Mouse (Mus musculus) G1E (cell line): ENCODE data around the gene Nicn1. TPM values are rescaled to one million over a fixed set of nuclear protein-coding genes. Genes with fewer than 3 reads are reported as not detected.

ENCODE experiments used
- ATAC-seq: 2 replicates; pipeline ENCODE4 v1.8.0; 2016; ENCODE audit warnings: mild to moderate bottlenecking; ENCODE audit not compliant: insufficient number of reproducible peaks, poor library complexity, low FRiP score, severe bottlenecking; ENCODE audit errors: extremely low read depth
- DNase-seq: peaks from one replicate; pipeline ENCODE4 v3.0.0; 2012; ENCODE audit warnings: low spot score
- H3K27me3 ChIP-seq: 2 replicates; pipeline ENCODE4 v1.6.1; 2012; ENCODE audit warnings: mild to moderate bottlenecking, low read length, inconsistent platforms; ENCODE audit not compliant: insufficient read depth
- H3K36me3 ChIP-seq: replicated peaks from 2 replicates; pipeline ENCODE3; 2012; ENCODE audit warnings: mild to moderate bottlenecking, inconsistent platforms
- H3K4me1 ChIP-seq: 2 replicates; pipeline ENCODE4 v1.6.1; 2012; ENCODE audit warnings: low read depth, low read length, inconsistent platforms, mixed read lengths; ENCODE audit not compliant: insufficient read depth
- H3K4me3 ChIP-seq: 2 replicates; pipeline ENCODE4 v1.5.1; 2012; ENCODE audit warnings: low read depth, mild to moderate bottlenecking, inconsistent platforms, low read length, moderate library complexity, mixed read lengths
- H3K9me3 ChIP-seq: replicated peaks from 2 replicates; pipeline ENCODE4 v1.6.1; 2012; ENCODE audit warnings: inconsistent platforms
- CTCF ChIP-seq: IDR thresholded peaks from 2 replicates; pipeline ENCODE4 v1.5.1; 2012; ENCODE audit warnings: low read depth, low read length, inconsistent platforms, mixed read lengths
- GATA1 ChIP-seq: IDR thresholded peaks from 2 replicates; pipeline ENCODE4 v1.6.1; 2012; ENCODE audit warnings: borderline replicate concordance, low read length, inconsistent platforms, mixed read lengths
- GATA2 ChIP-seq: IDR thresholded peaks from 2 replicates; pipeline ENCODE4 v1.6.1; 2012; ENCODE audit warnings: low read depth, low read length, inconsistent platforms, borderline replicate concordance
- POLR2AphosphoS5 ChIP-seq: IDR thresholded peaks from 2 replicates; pipeline ENCODE4 v1.6.1; 2012; ENCODE audit warnings: low read depth, low read length, inconsistent platforms; ENCODE audit not compliant: insufficient replicate concordance
- TAL1 ChIP-seq: conservative IDR thresholded peaks from 2 replicates; pipeline ENCODE4 v1.6.1; 2012; ENCODE audit warnings: low read depth, low read length, inconsistent platforms, mixed read lengths
- polyA plus RNA-seq: library from polyadenylated mRNA; stranded (reverse); fragments of >175 nt; gene quantifications from 2 replicates; pipeline ENCODE4 v1.2.3, GENCODE M21; 2012
- total RNA-seq, 2 experiments: library from RNA; stranded (forward) in 1 of 2; stranded (reverse) in 1 of 2; fragments of 200-1000 nt in 1 of 2; fragments of >200 nt in 1 of 2; fragmentation: Nextera tagmentation in 1 of 2; gene quantifications; 2 replicates each; pipeline ENCODE4 v1.2.3; 2014 to 2017

Gene Nicn1
- total and polyA plus RNA-seq, 3 experiments: 0.52 to 20.2 (median 5.8) TPM

- TF ChIP-seq TAL1 (no peak), CTCF (no peak), GATA1 (no peak), GATA2 (no peak), POLR2AphosphoS5 (no peak)
- no peak overlapping the region for H3K4me3 ChIP-seq
- H3K36me3 ChIP-seq: peaks cover 16% of the 10 kb centered on the region
- DNase-seq (no peak), ATAC-seq (no peak)
- H3K9me3 ChIP-seq: no peaks in the 10 kb centered on the region
- H3K4me1 ChIP-seq: peaks cover 25% of the 10 kb centered on the region
- H3K27me3 ChIP-seq: no peaks in the 10 kb centered on the region
Observed at GRCm38 (mm10) chr9:108260526-108260925, 29.7 kb upstream of the Nicn1 start.

GRCm38 (mm10) chr9:108261865-108262264 is 28.4 kb upstream of the Nicn1 start:
- ATAC-seq (no peak), DNase-seq (no peak)
- H3K4me1 ChIP-seq: peaks cover 33% of the 10 kb centered on the region
- peaks cover 4% of the 10 kb centered on the region; the same call in 1 of the 2 replicates for H3K27me3 ChIP-seq
- H3K36me3 ChIP-seq: peaks cover 12% of the 10 kb centered on the region
- TF ChIP-seq POLR2AphosphoS5: no peak
- no peak for TF ChIP-seq CTCF
- TF ChIP-seq GATA1: no peak
- no peak for TF ChIP-seq TAL1
- TF ChIP-seq GATA2: no peak
- H3K4me3 ChIP-seq: no peak overlapping the region
- no peaks in the 10 kb centered on the region for H3K9me3 ChIP-seq

- Histone ChIP-seq H3K36me3 (peaks cover 9% of the 10 kb centered on the region), H3K4me1 (peaks cover 33% of the 10 kb centered on the region), H3K9me3 (no peaks in the 10 kb centered on the region), H3K4me3 (peak overlapping the region; percentile 94), H3K27me3 (peaks cover 7% of the 10 kb centered on the region)
- no peak for ATAC-seq
- DNase-seq: no peak
- TF ChIP-seq TAL1 (no peak), GATA2 (no peak), GATA1 (no peak), CTCF (no peak), POLR2AphosphoS5 (no peak)
Observed at GRCm38 (mm10) chr9:108262494-108263049, 27.7 kb upstream of the Nicn1 start.

- Histone ChIP-seq H3K9me3 (no peaks in the 10 kb centered on the region), H3K27me3 (peaks cover 8% of the 10 kb centered on the region), H3K4me1 (peaks cover 33% of the 10 kb centered on the region), H3K36me3 (peaks cover 9% of the 10 kb centered on the region), H3K4me3 (peak overlapping the region; percentile 94)
- no peak for ATAC-seq
- DNase-seq: no peak
- TF ChIP-seq GATA2 (no peak), TAL1 (no peak)
Observed at GRCm38 (mm10) chr9:108263131-108263681, 27.0 kb upstream of the Nicn1 start.

GRCm38 (mm10) chr9:108263690-108264190 is 26.5 kb upstream of the Nicn1 start, which contains the start of gene Dag1:
Dag1 (minus strand) TSS chr9:108263958.
- DNase-seq: peak; percentile 94
- Histone ChIP-seq H3K4me1 (peaks cover 36% of the 10 kb centered on the region), H3K9me3 (no peaks in the 10 kb centered on the region), H3K36me3 (peaks cover 9% of the 10 kb centered on the region), H3K27me3 (peaks cover 12% of the 10 kb centered on the region), H3K4me3 (peak within 1 kb of the TSS; percentile 94)
- ATAC-seq: peak; percentile 66
- no peak for TF ChIP-seq GATA2
- no peak for TF ChIP-seq TAL1

- ATAC-seq (no peak), DNase-seq (no peak)
- Histone ChIP-seq H3K27me3 (peaks cover 17% of the 10 kb centered on the region), H3K4me1 (peaks cover 37% of the 10 kb centered on the region), H3K36me3 (peaks cover 9% of the 10 kb centered on the region), H3K4me3 (peak overlapping the region; percentile 94), H3K9me3 (no peaks in the 10 kb centered on the region)
- TF ChIP-seq GATA1 (no peak), TAL1 (no peak)
Observed at GRCm38 (mm10) chr9:108264191-108264921, 25.9 kb upstream of the Nicn1 start.
